Mouse (Mus musculus): ENCODE data around the gene Prdm16.

Gene Prdm16

DNA sequence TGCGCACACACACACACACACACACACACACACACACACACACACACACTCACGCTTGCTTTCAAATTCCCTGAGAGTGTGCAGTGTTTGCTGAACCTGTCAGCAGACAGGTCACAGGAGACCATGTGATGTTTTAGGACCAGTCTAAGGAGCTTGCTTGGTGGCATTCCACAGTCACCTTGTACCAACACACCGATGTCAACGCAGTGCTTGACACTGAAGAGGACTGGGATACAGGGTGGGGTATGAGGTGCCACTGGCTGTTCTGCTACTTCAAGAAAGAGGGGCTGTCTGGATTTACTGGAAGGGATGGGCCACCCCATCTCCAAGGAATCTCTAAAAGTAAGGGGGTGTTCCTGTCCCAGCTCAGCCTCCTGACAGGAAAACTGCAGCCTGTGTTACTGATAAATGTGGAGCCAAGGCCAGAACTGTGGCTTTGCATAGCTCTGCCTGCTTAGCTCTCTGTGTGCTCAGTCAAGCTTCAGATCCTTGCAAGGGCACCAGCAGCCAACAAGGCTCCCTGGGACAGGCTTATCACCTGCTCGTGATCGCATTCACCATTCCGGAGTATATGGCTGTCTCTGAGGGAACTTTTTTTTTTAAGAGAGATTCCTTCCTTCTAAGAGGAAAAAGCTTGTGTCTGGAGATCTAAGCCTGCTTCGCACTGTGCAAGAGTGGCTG lies 157.6 kb downstream of the Prdm16 start:
- DNase-seq (ENCODE audit: low spot score in 2 of 2): no peak

DNA sequence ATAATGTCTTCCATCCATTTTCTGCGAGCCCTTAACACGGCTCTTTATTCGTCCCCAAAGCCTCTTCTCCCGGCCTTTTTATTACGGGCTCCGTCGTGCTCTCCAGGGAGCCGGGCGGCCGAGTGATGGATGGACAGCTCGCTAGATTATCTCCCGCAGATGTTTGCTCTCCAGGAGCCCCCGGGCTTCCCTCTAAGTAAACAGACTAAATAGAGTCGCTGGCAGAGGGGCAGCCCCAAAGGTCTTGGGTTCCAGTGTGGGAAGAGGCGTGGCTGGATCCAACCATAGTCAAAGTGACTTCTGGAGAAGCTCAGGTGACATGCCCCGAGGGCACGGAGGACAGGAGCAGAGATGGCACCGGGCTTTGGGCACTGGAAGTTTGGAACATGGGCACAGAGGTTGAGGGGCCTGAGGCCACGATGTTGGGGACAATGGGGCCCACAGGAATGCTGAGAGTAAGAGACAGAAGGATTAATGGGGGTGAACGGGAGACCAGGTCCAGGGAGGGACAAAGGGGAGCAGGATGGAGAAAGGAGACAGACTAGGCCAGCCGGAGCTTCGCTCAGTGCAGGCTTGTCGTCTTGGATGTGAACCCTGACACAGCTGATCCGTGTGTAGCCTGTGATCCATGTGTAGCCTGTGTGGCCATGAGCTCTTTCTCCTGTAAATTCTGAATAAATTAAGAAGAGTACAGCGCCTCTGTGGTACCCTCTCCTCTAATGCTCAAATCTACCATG lies 162.9 kb downstream of the Prdm16 start:
- DNase-seq (ENCODE audit: low spot score in 2 of 2): no peak

DNA sequence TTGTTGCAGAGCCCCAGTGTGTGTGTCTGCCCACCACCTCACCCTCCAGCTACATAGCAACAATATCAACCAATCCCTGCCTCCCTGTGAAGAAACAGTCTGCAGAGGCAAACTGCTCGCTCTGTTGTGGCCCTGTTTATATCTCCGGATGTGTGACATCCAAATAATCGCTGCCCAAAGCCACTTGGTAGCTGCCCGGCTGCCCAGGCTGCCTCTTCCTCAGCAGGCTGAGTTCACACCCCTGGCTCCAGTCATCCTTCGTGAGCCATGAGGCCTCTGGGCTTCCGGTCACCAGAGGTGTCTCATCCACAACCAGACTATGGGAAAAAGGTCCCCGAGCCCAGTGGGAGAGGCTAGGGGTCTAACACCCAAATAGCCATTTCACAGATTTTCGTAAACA lies 164.1 kb downstream of the Prdm16 start:
- DNase-seq (ENCODE audit: low spot score in 2 of 2): no peak

GRCm38 (mm10) chr4:154471447-154472101 lies 165.1 kb downstream of the Prdm16 start:
- DNase-seq (ENCODE audit: low spot score in 2 of 2): no peak

DNA sequence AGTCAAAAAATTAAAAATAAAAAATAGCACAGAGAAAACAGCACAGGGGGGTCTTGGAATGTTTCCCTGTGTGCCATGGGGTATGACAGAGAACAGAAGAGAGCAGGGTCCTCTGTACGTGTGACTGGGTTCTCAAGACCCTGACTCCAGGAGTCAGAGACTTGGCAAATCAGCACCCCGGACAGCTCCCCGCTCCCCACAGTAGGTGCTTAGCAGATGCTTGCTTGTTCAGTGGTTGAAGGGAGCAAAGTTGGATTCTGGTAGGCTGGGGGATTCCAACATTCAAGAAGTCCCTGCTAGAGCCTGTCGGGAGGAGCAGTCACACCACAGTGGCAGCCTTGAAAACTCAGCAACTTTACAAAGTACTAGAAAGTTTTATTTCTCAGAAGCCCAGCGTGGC lies 170.4 kb downstream of the Prdm16 start:
- DNase-seq (ENCODE audit: low spot score in 2 of 2): no peak

DNA sequence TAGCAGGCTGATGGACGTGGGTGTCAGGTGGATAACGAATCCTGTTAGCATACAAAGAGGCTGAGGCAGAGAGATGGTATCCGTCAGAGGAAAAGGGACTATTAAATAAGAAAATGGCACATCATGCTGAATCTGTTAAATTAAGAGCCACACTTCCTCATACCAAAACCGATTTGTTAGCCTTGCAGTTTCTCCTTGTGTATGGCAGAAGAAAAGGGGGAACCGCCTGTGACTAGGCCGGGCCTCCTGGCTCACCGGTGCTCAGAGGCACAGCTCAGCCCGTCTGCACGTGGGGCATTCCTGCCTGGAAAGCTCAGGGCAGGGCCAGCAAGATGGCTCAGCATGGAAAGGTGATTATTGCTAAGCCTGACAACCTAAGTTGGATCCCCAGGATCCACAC lies 171.6 kb downstream of the Prdm16 start:
- peak in 1 of 2 experiments; percentile 29 for DNase-seq (ENCODE audit: low spot score in 2 of 2)

GRCm38 (mm10) chr4:154460021-154460420 lies 176.7 kb downstream of the Prdm16 start:
- DNase-seq (ENCODE audit: low spot score in 2 of 2): no peak

DNA sequence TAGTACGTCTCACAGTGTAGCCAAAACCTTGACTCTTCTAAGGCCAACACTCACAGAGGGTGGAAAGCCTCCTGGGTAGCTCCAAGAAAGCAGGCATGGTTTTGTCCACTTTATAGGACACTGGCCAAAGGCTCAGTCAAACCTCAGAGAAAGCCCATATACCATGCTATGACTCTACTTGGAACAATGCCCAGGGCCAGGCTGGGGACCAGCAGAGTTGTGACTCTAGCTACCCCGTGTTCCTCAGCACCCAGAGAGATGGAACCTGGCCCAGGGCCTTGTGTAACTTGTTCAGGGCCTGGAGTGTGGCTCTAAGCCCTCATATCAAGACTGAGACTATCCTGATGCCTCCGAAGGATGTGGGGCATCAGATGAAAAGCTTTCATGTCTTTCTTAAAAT lies 178.9 kb downstream of the Prdm16 start:
- DNase-seq (ENCODE audit: low spot score in 2 of 2): no peak

- DNase-seq (ENCODE audit: low spot score in 2 of 2): no peak
Observed at GRCm38 (mm10) chr4:154456265-154456822, 180.3 kb downstream of the Prdm16 start.

DNA sequence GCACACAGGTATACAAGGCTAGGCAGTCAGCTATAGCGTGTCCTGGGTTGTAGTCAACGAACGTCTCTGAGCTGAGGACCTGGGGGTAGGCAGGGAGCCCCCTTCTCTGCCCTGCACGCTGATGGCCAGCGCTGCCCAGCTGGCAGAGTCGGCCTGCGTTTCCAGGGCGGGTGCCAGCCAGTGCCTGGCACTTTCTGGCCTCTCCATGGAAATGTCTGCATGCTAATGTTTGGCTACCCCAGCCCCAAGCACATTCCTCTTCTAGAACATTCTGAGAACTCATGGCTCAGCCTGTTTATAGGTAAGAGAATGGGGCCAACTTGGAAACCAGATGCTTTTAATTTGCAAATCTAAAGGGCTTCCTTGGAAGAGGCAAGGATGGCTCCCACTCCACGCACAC lies 186.2 kb downstream of the Prdm16 start:
- no peak for DNase-seq (ENCODE audit: low spot score in 2 of 2)

- DNase-seq (ENCODE audit: low spot score in 2 of 2): no peak
Observed at GRCm38 (mm10) chr4:154450036-154450435, 186.6 kb downstream of the Prdm16 start.

DNA sequence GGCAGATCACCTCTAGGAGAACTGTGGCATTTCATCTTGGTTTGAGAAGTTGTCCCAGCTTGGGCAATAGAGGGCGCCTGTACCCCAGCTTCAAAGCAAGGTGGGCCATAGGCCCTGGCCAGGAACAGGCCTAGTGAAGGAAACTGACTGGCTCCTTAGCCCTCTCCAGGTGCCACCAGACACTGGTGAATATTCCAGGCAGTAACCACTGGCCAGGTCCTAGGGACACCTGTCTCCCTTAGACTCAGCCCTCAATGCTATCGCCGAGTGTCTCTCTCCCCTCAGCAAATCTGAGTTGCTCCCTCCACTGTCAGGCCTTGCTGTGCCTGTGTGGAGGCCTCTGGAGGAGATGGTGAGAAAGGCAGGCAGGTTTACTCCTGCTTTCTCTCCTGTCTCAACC lies 187.3 kb downstream of the Prdm16 start:
- DNase-seq (ENCODE audit: low spot score in 2 of 2): peak; percentile 48 to 66

- DNase-seq (ENCODE audit: low spot score in 2 of 2): no peak
Observed at GRCm38 (mm10) chr4:154445721-154446120, 191.0 kb downstream of the Prdm16 start.

DNA sequence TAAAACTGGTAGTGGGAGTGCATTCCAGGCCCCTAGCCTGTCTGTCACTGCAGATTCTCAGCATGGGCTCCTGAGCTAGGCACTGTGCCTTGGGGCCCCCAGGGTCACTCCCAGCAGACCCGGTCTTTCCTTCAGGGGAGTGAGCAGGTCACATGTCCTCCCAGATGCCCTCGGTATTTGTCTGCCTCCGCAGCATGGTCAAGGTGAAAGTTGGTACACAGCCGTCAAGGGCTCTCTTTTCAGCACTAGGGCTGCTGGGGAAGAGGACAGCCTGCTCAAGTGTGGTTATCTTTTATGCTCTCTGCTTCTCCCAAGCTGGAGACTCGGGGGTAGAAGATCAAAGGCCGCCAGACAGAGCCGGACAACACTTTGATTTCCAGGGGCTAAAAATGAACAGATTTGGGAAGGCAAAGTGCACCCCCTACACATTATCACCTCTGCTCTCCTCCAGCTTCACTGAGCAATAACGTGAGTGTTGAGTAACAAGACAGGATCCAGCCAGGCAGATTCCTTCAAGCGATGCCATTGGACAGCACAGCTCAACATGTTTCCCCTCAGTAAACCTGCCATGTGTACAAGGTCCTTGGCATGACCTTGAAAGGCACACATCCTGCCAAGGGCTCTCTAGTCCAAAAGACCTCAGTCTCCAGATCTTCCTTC lies 193.9 kb downstream of the Prdm16 start:
- no peak for DNase-seq (ENCODE audit: low spot score in 2 of 2)

DNA sequence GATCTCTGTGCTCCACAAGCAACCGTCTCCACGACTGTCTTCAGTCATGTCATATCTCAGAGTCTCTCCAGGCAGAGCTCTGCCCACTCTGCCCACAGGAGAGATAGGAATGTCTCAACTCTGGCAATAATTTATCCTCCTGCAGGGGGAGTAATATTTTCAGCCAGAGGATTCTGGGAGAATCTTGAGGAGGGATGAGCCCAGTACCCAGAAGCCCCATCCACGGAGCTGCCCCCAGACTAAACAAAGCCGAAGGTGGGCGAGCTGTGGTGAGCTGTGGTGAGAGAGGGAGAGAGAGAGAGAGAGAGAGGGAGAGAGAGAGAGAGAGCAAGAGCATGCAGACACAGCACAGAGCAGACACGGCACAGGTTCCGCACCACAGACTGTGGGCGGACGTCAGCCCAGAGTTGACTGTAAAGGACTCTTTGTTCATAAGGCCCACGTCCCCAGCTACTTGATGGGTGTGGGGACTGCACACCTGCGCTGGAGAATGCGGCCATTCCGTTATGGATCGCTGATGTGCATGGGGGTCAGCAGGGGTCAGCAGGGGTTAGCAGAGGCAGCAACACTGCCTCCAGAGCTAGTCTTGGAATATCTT lies 197.1 kb downstream of the Prdm16 start:
- DNase-seq (ENCODE audit: low spot score in 2 of 2): peak in 1 of 2 experiments; percentile 23

- peak; percentile 47 to 54 for DNase-seq (ENCODE audit: low spot score in 2 of 2)
Observed at GRCm38 (mm10) chr4:154438610-154439009, 198.1 kb downstream of the Prdm16 start.

- DNase-seq (ENCODE audit: low spot score in 2 of 2): no peak
Observed at GRCm38 (mm10) chr4:154429770-154430169, 206.9 kb downstream of the Prdm16 start.

- DNase-seq (ENCODE audit: low spot score in 2 of 2): no peak
Observed at GRCm38 (mm10) chr4:154426901-154427300, 209.8 kb downstream of the Prdm16 start.

- DNase-seq (ENCODE audit: low spot score in 2 of 2): peak; percentile 37 to 58
Observed at GRCm38 (mm10) chr4:154425284-154425683, 211.4 kb downstream of the Prdm16 start.

DNA sequence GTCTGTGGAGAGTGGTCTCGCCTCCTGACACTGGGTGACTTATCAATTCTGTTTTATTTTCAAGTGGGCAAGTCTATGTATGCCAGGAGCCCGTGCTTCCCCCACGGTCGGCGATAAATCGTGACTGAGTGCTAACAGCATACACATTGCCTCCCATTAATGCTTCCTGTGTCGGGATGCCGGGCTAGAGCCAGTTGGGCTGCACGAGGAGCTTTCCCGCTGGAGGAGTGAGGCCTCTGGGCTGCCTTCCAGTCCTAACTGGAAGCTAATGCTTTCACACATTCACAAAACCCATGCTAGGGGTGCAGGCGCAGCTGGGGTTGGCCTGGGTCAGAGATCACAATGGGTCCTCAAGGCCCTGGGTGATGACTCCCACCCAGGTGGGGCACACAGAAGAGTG lies 212.0 kb downstream of the Prdm16 start:
- DNase-seq (ENCODE audit: low spot score in 2 of 2): peak in 1 of 2 experiments; percentile 30

GRCm38 (mm10) chr4:154422431-154422913 lies 214.2 kb downstream of the Prdm16 start:
- DNase-seq (ENCODE audit: low spot score in 2 of 2): no peak

All from right cerebral cortex, adult 2 months (tissue).